Mouse (Mus musculus) frontal cortex, postnatal 36 days (tissue): Measurements from ENCODE around the gene 4930432K21Rik.
A peak's percentile ranks its signal among the peaks of the same experiment; 100 is the strongest.

Experiments used
- DNase-seq, 2 experiments: peaks; one replicate each; pipeline ENCODE4 v3.0.0; 2022; ENCODE audit warnings: low spot score in 2 of 2

Gene 4930432K21Rik

DNA sequence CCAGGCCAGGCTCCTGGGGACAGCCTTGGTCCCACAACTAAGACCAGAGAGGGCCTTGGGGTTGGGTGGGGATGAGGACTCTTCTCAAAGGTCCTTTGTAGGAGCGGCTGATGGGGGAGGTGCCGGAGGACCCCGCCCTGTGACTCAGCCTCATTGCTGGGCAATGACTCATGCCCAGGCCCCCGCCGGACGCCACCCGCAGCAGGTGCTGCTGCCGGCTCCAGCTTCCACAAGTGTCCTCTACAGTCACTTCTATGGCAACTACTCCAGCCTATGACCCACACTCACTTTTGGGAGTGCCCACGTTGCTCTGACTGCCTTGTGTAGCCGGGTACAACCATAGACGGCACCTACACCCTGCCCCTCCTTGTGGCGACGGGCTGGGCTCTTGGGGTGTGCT lies 44.2 kb downstream of the 4930432K21Rik start:
- DNase-seq: no peak

DNA sequence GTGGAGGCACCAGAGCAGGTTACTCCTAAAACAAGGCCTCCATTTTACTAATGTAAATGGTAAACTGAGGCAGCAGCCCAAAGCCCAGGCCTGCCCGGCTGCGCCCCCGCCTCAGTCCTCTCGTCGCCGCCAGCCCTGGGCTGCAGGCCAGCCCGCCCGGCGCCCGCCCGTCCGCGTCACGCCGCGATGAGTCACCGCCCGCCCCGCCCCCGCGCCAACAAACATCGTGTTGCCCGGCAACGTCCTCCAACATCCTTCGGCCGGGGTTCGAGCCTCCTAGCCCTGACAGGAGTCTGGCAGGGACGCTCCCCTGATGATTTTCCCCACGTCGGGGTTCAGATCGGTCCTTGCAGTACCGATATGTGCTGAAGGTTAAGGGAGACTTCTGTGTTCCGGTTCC lies 44.7 kb downstream of the 4930432K21Rik start:
- DNase-seq: peak; percentile 58 to 60

GRCm38 (mm10) chr8:84193161-84193560 lies 45.3 kb downstream of the 4930432K21Rik start:
- DNase-seq: no peak

DNA sequence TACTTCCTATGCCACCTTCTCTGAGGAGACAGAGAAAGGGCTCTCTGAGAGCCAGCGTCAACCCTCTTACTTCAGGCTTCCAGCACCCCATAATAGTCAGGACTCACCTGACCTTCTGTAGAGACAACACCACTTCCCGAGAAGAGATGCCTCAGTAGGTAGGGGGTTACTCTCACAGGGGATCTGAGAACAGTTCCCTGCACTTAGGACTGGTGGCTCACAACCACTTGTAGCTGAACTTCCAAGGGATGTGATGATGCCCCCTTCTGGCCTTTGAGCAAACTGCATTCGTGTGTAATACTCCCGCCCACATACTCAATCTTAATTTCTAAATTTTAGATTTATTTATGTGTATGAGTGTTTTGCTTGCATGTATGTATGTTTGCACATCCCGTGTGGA lies 45.7 kb downstream of the 4930432K21Rik start:
- DNase-seq: no peak

DNA sequence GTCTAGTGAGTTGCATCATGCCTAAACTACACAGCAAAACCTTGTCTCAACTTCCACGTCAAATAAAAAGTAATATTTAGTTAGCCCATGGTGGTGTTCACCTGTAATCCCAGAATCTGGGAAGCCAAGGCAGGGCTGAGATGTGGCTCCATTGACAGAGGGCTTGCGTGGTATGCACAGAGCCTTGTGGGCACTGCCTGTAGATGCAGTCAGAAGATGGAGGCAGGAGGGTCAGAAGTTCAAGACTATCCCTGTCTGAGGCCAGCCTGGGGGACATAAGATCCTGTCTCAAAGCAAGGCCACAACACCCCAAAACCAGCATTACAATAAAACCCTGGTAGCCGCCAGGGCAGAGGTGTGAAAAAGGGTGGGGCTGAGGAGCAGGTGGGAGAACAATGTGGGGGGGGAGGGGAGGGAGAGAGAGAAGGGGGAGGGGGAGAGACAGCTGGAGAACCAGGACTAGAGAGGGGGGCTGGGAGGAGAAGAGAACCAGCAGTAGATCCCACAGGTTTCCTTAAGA lies 46.5 kb downstream of the 4930432K21Rik start:
- DNase-seq: no peak

DNA sequence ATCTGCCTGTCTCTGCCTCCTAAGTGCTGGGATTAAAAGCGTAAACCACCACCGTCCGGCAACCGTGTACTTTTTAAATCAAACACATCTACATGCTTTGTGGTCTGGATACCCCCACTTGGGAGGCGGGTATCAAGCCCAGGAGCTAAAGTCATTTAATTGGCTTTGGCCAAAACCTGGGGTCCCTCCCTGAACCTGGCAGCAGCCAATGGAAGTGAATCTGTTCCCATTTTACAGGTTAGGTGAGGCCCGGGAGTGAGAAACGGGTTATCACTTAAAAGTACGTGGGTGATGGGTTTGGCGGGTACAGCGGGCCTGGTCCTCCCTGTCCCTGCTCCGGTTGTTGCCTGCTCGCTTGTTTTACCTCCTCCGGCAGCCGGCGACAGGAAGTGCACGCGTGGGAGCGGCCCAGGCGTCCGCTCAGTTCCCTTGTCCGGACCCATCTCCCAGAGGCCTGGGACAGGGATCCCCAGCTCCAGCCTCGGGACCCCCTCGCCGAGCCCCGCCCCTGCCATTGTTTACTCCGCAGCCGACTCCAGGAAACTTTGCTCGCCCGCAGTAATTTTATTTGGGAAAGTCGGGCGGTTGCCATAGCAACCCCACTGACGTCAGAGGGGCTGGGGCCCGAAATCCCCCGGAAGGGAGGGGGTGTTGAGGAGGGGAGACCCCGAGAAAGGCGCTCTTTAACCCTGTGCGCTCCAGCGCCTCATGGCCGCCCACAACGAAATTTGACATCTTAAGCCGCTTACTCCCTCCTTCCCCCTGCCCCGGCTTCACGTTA lies 49.5 kb downstream of the 4930432K21Rik start:
- peak; percentile 74 to 75 for DNase-seq

DNA sequence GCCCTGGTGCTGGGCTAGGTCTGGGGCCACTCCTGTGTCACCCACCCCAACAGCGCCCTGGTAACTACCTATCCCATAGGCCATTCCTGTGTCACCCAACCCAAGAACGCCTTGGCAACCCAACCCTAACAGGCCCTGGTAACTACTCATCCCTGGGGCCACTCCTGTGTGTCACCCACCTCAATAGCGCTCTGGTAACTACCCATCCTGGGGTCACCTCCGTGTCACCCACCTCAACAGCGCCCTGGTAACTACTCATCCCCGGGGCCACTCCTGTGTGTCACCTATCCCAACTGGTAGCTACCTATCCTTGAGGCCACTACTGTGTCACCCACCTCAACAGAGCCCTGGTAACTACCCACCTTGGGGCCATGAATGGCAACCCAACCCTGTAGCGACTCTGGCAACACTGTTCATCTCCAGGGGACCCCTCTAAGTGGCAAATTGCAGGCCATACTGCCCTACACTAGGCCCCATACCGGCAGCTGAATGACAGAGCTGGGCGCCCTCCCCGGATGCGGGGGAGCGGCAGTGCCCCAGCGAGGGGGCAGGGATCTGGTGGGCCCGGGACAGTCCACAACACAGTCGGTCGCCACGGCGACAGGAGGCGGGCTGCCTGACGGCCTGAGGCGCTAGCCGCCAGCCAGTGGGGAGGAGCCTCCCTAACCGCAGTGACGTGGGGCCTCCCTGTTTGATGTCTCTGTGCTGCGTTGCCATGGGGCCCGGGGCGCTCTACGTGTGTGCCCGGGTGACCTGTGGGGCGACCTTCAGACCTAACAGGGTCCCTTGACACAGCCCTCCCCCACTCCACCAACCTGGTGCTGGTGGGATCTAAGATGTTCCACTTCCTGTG lies 50.3 kb downstream of the 4930432K21Rik start:
- DNase-seq: peak; percentile 80 to 84

DNA sequence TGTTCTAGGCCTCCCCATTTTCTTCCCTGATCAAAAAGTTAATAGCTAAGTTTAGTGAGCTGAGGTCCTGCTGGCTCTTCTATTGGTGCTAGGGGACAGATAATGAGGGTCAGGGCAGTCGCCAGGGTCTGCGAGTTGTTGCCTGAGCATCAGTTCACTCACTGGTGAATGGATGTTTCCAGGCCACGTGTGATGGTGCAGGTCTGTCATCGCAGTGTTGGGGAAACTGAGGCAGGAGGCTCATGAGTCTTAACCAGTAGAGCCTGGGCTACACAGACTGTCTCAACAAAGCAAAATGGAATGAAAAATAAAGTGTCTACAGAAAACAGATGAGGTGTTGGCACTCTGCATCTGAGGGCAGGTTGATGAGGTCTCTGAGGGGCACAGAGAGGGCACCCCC lies 51.0 kb downstream of the 4930432K21Rik start:
- DNase-seq: no peak

- DNase-seq: no peak
These were observed 51.7 kb downstream of the 4930432K21Rik start for GRCm38 (mm10) chr8:84199348-84200125.

DNA sequence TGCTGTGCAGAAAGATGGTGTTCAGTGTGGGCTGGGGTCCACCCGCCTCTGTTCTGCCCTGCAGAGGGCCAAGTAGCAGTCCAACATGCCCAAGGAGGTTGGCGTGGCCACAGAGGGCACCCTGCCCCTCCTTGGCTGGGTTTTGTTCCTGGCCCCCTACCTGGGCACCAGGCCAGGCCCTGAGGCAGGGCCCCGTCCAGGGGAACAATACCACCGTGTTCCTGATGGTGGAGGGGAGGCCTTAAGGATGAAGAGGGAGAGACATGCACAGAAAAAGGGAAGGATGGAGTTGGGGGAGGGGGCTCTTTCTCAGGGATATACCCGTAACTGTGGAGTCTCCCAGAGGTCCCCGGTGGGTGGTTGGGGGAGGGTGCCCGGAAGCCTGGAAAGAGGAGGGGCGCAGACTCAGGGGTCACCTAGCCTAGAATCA lies 52.3 kb downstream of the 4930432K21Rik start:
- DNase-seq: no peak

DNA sequence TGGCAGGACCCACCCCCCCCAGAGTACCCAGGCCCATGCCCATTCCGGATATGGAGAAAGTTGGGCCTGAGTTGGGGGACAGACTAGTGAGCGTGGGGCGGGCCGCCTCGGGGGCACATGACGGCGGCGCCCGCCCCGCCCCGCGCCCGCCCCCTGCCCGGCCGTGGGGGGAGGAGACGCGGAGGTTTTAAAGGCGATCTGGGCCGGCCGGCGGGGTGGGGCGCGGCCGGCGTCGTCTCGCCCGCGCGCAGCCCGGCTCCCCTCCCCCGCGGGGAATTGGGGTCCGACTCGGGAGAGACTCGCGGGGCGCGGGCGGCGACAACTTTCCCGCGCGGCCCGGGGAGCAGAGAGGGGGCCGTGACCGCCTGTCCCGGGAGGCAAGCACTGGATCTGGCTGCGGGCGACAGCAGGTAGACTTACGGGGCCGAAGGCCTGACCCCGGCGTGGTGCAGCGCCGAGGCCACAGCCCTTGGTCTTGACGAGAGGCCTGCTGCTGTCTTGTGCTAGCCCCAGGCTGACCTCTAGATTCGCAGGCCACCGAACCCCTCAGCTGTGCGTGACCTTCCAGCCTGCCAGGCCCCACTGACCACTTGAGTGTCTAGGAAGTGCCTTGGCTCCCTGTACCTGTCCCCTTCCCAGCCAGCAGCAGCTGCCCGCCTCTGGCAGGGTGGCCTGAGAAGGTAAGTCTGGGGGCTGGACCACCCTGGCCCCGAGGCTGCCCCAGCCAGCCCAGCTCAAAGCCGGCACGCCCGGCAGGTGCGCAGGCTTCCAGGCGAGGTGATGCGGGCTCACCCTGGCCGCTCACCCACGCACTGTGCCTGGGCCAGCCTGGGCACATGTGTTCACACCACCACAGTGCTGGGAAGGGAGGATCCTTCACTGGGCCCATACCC lies 53.1 kb downstream of the 4930432K21Rik start:
- no peak for DNase-seq

DNA sequence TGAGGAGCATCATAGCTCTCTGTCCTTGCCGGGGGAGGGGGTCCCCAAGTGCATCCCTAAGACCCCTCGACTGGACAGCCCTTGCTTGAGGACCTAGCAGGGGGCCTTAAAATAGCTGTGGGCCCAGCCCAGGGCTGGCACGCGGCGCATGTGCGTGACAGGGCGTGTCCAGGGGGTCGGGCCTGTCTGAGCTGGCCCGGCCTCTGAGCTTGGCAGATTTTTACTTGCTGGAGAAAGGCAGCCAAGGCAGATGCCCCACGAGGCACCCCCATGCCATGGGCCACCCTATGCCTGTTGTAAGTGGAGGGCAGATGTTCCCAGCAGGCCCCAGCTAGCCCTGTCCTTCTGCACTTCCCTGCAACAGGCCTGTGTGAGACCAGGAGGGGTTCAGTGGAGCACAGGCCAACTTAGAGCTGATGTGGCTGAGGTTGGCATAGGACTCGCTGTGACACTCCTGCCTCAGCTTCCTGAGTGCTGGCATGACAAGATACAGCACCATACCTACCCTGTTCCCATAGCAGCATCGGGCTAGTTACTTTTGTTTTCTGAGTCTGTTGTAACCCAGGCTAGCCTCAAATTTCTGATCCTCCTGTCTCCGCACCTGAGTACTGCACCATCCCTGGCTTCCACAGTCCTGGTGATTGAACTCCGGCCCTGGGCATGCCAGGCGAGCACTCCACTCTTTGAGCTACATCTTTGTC lies 53.9 kb downstream of the 4930432K21Rik start:
- DNase-seq: no peak

DNA sequence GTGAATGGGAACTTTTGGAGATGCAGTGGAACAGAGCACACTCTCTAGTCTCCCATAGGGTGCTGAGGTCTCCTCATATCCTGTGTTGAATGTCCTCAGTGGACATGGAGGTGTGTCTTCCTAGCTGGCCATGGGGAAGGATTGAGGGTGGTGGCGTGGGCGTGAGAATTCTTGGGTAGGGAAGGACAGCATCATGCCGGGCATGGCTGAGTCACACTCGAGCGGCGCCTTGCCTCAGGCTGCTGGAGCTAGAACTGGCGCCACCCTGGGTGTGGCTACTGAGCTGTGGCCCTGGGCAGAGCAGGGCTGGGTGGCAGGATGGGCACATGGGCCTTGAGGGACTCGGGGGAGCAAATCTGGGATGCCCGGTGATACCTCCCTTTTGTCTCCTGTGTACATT lies 54.6 kb downstream of the 4930432K21Rik start:
- DNase-seq: peak in 1 of 2 experiments; percentile 61

DNA sequence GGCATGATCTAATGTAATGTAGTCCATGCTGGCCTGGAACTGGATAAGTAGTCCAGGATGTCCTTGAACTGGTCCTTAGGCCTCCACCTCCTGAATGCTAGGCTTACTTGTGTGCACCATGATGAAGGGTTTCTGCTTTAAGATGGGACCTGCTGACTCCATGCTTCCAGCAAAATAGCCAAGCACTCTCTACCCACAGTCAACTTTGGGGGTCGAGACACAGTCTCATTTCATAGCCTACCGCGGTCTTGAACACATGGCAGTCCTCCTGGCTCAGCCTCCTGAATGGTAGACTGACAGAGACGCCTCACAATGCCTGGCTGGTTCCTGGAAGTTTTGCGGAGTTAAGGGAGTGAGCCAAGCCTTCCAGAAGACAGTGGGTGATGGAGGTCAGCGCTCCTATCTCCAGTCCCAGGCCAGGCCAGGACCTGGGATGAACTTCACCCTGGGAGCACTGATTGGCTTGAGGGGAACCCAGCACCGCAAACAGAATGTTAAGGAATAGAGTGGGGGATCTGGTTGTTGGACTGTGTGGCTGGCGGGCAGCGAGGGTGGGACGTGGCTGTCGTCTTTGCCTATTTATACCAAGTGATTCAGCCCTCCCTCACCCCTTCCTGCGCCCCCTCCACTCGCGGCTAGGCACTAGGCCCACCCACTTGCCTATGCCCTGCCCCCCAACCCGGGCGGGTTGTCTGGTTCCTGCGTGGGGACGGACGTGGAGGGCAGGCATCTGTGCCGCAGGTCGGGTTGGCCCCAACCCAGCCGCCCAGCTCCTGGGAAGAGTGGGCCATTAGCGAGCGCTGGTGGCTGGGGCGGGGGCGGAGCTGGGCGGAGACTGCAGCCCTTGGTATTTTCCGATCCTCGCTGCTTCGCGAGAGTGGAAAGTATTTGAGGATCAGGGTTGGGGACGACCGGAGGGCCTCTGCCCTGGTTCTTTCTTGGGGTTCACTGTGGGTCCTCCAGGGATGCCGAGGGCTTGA lies 55.4 kb downstream of the 4930432K21Rik start:
- DNase-seq: peak; percentile 70 to 81

DNA sequence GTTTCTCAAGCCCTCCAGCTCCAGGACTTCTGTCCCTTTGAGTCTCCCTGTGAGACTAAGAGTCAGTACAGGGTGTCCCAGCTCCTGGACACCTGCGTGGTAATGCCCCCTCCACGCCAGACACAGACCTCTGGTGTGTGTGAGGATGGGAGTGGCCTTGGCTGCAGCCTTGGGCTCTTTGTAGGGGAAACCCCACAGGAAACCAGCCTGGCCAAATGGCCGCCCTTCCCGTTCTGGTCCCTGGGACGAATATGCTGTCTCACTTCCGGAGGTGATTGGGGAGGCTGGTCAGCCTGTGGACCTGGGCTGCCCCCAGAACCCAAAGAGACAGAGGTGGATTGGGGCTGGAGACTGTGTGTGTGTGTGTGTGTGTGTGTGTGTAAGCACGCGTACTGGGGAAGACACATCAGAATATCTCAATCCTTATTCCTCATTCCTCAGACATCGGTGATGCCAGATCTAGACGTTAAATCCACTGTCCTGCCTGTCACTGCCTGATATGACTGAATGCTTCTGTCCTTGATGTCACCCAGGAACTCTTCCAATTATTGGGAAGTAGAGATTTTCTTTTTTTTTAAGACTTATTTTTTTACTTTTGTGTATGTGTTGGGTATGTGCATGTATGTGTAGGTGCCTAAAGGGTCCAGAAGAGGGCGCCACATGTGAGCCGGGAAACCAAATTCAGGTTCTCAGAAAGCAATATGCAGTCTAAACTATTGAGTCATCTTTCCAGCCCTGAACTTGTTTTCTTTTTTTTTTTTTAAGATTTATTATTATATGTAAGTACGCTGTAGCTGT lies 56.3 kb downstream of the 4930432K21Rik start:
- DNase-seq: no peak

DNA sequence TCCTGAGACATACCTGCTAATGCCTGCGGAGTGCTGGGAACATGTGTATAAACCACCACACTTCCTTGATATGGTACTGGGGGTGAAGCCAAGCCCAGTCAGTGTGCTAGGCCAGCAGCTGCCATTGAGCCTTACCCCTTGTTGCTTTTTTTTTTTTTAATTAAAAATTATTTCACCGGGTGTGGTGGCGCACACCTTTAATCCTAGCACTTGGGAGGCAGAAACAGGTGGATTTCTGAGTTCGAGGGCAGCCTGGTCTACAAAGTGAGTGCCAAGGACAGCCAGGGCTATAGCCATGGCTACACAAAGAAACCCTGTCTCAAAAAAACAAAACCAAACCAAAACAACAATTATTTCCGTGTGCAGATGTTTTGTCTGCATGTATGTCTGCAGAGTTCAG lies 57.2 kb downstream of the 4930432K21Rik start:
- no peak for DNase-seq

DNA sequence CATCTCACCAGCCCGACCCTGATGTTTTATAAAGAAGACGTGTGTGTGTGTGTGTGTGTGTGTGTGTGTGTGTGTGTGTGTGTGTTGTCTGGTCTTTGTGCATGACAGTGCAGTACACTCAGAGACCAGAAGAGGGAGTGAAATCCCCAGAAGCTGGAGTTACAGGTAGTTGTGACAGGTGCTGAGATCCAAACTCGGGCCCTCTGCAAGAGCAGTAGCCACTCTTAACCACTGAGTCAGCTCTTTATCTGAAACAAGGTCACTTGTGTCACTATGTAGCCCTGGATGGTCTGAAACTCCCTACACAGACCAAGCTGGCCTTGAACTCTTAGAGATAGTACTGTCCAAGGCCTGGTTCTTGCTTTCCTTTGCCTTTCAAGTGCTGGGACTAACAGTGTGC lies 58.8 kb downstream of the 4930432K21Rik start:
- no peak for DNase-seq

DNA sequence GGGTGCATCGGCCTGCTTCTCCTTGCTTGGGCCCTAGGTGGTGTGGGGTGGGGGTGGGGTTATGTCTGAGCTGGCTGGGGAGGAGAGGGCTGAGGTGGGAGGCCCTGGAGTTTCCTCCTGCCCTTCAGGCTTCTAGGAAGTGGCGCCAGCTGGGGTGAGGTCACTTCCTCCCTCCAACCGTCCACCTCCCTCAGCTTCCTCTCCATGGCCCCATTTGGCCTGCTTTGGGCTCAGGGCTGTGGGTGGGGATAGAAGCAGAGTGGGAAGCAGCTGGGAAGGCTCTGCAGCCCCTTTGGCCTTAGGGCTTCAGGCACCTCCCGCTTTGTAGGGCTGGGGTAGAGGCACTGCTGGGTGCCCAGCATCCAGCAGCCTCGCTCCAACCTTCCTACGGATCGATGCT lies 60.0 kb downstream of the 4930432K21Rik start:
- DNase-seq: no peak
